Mouse (Mus musculus): ENCODE data around the gene Clcn1. TPM values are rescaled to one million over a fixed set of nuclear protein-coding genes. Genes with fewer than 3 reads are reported as not detected.

Gene Clcn1
- polyA plus RNA-seq, 1 experiment from 2014 or later: not detected

GRCm38 (mm10) chr6:42295549-42296094, 9.1 kb downstream of the Clcn1 start:
- Histone ChIP-seq H3K4me2 (replicated peaks; ENCODE audit: low read depth, low read length) (no peak overlapping the region), H3K9me3 (ENCODE audit: low read length) (no peaks in the 10 kb centered on the region), H3K9ac (replicated peaks; ENCODE audit: low read depth) (no peak overlapping the region), H3K36me3 (ENCODE audit: insufficient read depth, low read length) (no peaks in the 10 kb centered on the region), H3K27me3 (replicated peaks; ENCODE audit: insufficient read depth, low read length) (no peaks in the 10 kb centered on the region), H3K4me3 (ENCODE audit: low read depth, low read length) (no peak overlapping the region), H3K4me1 (ENCODE audit: insufficient read depth, low read depth, low read length) (no peaks in the 10 kb centered on the region), H3K27ac (ENCODE audit: low read length) (no peak overlapping the region)
- no peak for TF ChIP-seq CTCF (IDR thresholded peaks at IDR 0.05)
- 0 out of 2 replicates have a peak, but pooled peaks have one; percentile 11 for TF ChIP-seq EP300 (IDR thresholded peaks at IDR 0.05)
- ATAC-seq: peak; percentile 23; the same call in 1 of the 2 replicates
- DNase-seq (ENCODE audit: low spot score): peak; percentile 61
- 62% methylated on average over 3 of the region's 3 CpGs for WGBS

GRCm38 (mm10) chr6:42299362-42299761, 12.9 kb downstream of the Clcn1 start:
- no peak for ATAC-seq
- H3K27me3 ChIP-seq (replicated peaks; ENCODE audit: insufficient read depth, low read length): no peaks in the 10 kb centered on the region
- TF ChIP-seq EP300 (IDR thresholded peaks at IDR 0.05) (no peak), CTCF (IDR thresholded peaks at IDR 0.05) (no peak)
- no peak overlapping the region for H3K4me3 ChIP-seq (ENCODE audit: low read depth, low read length)
- H3K9ac ChIP-seq (replicated peaks; ENCODE audit: low read depth): no peak overlapping the region
- no peak for DNase-seq (ENCODE audit: low spot score)
- no peaks in the 10 kb centered on the region for H3K4me1 ChIP-seq (ENCODE audit: insufficient read depth, low read depth, low read length)
- 70% methylated on average over 5 of the region's 5 CpGs for WGBS
- no peak overlapping the region for H3K4me2 ChIP-seq (replicated peaks; ENCODE audit: low read depth, low read length)
- H3K36me3 ChIP-seq (ENCODE audit: insufficient read depth, low read length): no peaks in the 10 kb centered on the region
- no peak overlapping the region for H3K27ac ChIP-seq (ENCODE audit: low read length)
- no peaks in the 10 kb centered on the region for H3K9me3 ChIP-seq (ENCODE audit: low read length)

- Histone ChIP-seq H3K4me3 (ENCODE audit: low read depth, low read length) (no peak overlapping the region), H3K27ac (ENCODE audit: low read length) (no peak overlapping the region), H3K4me2 (replicated peaks; ENCODE audit: low read depth, low read length) (no peak overlapping the region), H3K4me1 (ENCODE audit: insufficient read depth, low read depth, low read length) (no peaks in the 10 kb centered on the region), H3K9me3 (ENCODE audit: low read length) (no peaks in the 10 kb centered on the region), H3K27me3 (replicated peaks; ENCODE audit: insufficient read depth, low read length) (no peaks in the 10 kb centered on the region), H3K36me3 (ENCODE audit: insufficient read depth, low read length) (no peaks in the 10 kb centered on the region), H3K9ac (replicated peaks; ENCODE audit: low read depth) (no peak overlapping the region)
- DNase-seq (ENCODE audit: low spot score): no peak
- ATAC-seq: no peak
- TF ChIP-seq EP300 (IDR thresholded peaks at IDR 0.05) (no peak), CTCF (IDR thresholded peaks at IDR 0.05) (peak; percentile 51)
- whole genome bisulfite sequencing: 40% methylated on average over 8 of the region's 8 CpGs
These were observed 23.4 kb downstream of the Clcn1 start for GRCm38 (mm10) chr6:42309816-42310378.

- no peak overlapping the region for H3K27ac ChIP-seq (ENCODE audit: low read length)
- H3K36me3 ChIP-seq (ENCODE audit: insufficient read depth, low read length): no peaks in the 10 kb centered on the region
- no peak overlapping the region for H3K4me2 ChIP-seq (replicated peaks; ENCODE audit: low read depth, low read length)
- H3K27me3 ChIP-seq (replicated peaks; ENCODE audit: insufficient read depth, low read length): no peaks in the 10 kb centered on the region
- DNase-seq (ENCODE audit: low spot score) (no peak), ATAC-seq (no peak)
- H3K9ac ChIP-seq (replicated peaks; ENCODE audit: low read depth): no peak overlapping the region
- H3K4me1 ChIP-seq (ENCODE audit: insufficient read depth, low read depth, low read length): no peaks in the 10 kb centered on the region
- no peak overlapping the region for H3K4me3 ChIP-seq (ENCODE audit: low read depth, low read length)
- WGBS: 72% methylated on average over 2 of the region's 2 CpGs
- no peak for TF ChIP-seq CTCF (IDR thresholded peaks at IDR 0.05)
- no peak for TF ChIP-seq EP300 (IDR thresholded peaks at IDR 0.05)
- H3K9me3 ChIP-seq (ENCODE audit: low read length): no peaks in the 10 kb centered on the region
These were observed 24.1 kb downstream of the Clcn1 start for GRCm38 (mm10) chr6:42310427-42311053.

- no peak for TF ChIP-seq EP300 (IDR thresholded peaks at IDR 0.05)
- no peak for TF ChIP-seq CTCF (IDR thresholded peaks at IDR 0.05)
These were observed 31.8 kb downstream of the Clcn1 start for GRCm38 (mm10) chr6:42318293-42318692.

GRCm38 (mm10) chr6:42323371-42324066, 37.0 kb downstream of the Clcn1 start:
- Histone ChIP-seq H3K4me2 (replicated peaks; ENCODE audit: low read depth, low read length) (peak overlapping the region; percentile 89), H3K9me3 (ENCODE audit: low read length) (no peaks in the 10 kb centered on the region), H3K27me3 (replicated peaks; ENCODE audit: insufficient read depth, low read length) (peaks cover 17% of the 10 kb centered on the region; the same call in 1 of the 2 replicates), H3K9ac (replicated peaks; ENCODE audit: low read depth) (no peak overlapping the region), H3K27ac (ENCODE audit: low read length) (no peak overlapping the region), H3K36me3 (ENCODE audit: insufficient read depth, low read length) (no peaks in the 10 kb centered on the region), H3K4me3 (ENCODE audit: low read depth, low read length) (peak overlapping the region; percentile 51), H3K4me1 (ENCODE audit: insufficient read depth, low read depth, low read length) (peaks cover 6% of the 10 kb centered on the region; the same call in 1 of the 2 replicates)
- 2% methylated on average over 28 of the region's 28 CpGs for WGBS
- TF ChIP-seq CTCF (IDR thresholded peaks at IDR 0.05) (no peak), EP300 (IDR thresholded peaks at IDR 0.05) (no peak)
- DNase-seq (ENCODE audit: low spot score) (no peak), ATAC-seq (peak; percentile 34; the same call in 1 of the 2 replicates)

More at GRCm38 (mm10) chr6:42318293-42318692, 31.8 kb downstream of the Clcn1 start:
- no peak overlapping the region for H3K9ac ChIP-seq (replicated peaks; ENCODE audit: low read depth)
- no peak overlapping the region for H3K4me2 ChIP-seq (replicated peaks; ENCODE audit: low read depth, low read length)
- 64% methylated on average over 4 of the region's 4 CpGs for WGBS
- DNase-seq (ENCODE audit: low spot score): no peak
- H3K4me3 ChIP-seq (ENCODE audit: low read depth, low read length): no peak overlapping the region
- H3K27me3 ChIP-seq (replicated peaks; ENCODE audit: insufficient read depth, low read length): 0 out of 2 replicates have a peak, but pooled peaks cover 3% of the 10 kb centered on the region
- H3K27ac ChIP-seq (ENCODE audit: low read length): no peak overlapping the region
- peak; percentile 52 for ATAC-seq
- no peaks in the 10 kb centered on the region for H3K4me1 ChIP-seq (ENCODE audit: insufficient read depth, low read depth, low read length)
- H3K9me3 ChIP-seq (ENCODE audit: low read length): no peaks in the 10 kb centered on the region
- no peaks in the 10 kb centered on the region for H3K36me3 ChIP-seq (ENCODE audit: insufficient read depth, low read length)
